Mouse (Mus musculus) heart, postnatal 4 days (tissue): ENCODE measurements around the gene Pramel3. TPM values are rescaled to one million over a fixed set of nuclear protein-coding genes. Genes with fewer than 3 reads are reported as not detected.
"Not testable (repeated sequence)": the region's sequence is repeated elsewhere in the genome, so short reads cannot be mapped to it uniquely, and the experiment has no call there.

Source experiments
- DNase-seq: peaks from one replicate; pipeline ENCODE4 v3.0.0; 2021
- total RNA-seq, 2 experiments: library from RNA; stranded (reverse); gene quantifications; 2 replicates each; pipeline ENCODE4 v1.2.3; 2021

The Pramel3 gene
- total RNA-seq = not detected

DNA sequence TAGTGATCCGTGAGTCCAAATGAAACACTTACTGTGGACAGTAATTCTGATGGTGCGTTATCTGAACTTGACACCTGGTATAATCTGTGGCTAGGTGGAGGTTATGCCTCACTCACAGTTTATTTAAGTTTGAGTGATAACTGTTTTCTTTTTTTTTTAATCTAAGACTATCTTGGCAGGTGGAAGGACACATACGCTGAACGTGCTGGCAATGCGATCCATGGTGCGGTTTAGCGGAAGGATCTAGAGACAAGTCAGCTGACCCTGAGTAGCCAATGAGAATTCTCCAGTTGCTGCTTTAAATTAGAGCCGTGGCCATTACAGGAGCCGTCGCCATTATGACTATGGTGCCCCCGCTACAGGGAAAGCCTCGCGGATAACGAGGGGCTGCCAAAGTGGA, at the start of gene Pramel3:
TSS of gene Pramel3 (plus strand) at position 301 of the 400 bp plus-strand sequence.
- not testable (repeated sequence) for DNase-seq

DNA sequence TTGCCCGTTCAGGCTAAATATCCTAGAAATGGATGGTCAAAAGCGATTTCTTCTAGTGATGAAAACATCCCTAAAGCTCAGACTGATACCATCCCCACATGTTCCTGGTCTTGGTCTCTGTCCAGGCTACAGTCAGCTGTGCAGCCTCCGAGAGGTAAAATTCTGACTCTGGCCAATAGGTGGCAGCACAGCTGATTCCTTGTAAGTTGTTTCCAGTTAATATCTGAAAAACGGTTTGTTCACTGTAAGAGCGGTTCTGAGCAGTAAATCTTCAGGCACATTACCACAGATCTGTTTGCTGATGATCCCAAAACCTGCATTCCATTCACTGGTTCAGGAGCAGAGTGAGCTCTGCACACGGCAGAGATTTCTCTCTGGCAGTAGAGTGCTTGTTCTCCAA, 58.6 kb downstream of the Pramel3 start:
- not testable (repeated sequence) for DNase-seq

DNA sequence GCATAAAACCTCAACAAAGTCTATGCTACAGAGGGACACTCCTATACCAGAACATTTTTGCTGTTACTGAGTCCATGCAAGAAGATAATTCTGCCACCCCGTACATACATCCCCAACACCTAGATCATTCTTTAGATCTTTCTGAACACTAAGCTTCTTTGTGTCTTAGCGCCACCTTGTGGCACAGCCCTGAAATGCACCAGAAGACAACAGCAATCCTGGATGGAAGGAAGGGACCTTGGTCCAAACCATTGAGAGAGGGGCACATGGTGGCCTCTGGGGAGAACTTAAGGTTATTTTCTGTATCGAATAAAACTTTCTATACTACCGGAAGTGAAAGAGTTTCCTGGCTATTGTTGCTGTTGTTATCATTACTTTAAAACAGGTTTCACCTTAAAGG, 59.8 kb downstream of the Pramel3 start:
- DNase-seq = not testable (repeated sequence)

Other genes with a start within 250 kb of the Pramel3 start
- gene Gm15023, start 124.7 kb upstream of the Pramel3 start, total RNA-seq = not detected
- under 1 TPM in 1 of 2 experiments, not detected in 1; 0.38 TPM for gene Tceal6, start 91.6 kb upstream of the Pramel3 start, total RNA-seq
- not detected for gene Gm5128, start 71.0 kb downstream of the Pramel3 start, total RNA-seq
- gene Gm7903, start 131.5 kb downstream of the Pramel3 start, total RNA-seq = not detected
- not detected for gene AV320801, start 192.3 kb downstream of the Pramel3 start, total RNA-seq